Comparison of ENCODE assay signal across 21 mouse cellular contexts in genomic region chr14:97980879-97981278, GRCm38 (mm10).
DNase-seq lines count a peak whose midpoint lies in the region; ATAC-seq and TF ChIP-seq lines count a peak whose summit lies in the region.
"Had no signal": no experiment of that assay in that cellular context is flagged by ENCODE, and none has a peak within 500 bp of the region (broad histone marks: within the 10 kb centered on the region; RNA-seq: fewer than 3 reads in every experiment).

No protein-coding gene starts in this region.

- no peak overlapping the region for H3K4me3 ChIP-seq in intestine, embryonic 15.5 days (replicated peaks)
- no peak overlapping the region for H3K4me3 ChIP-seq in intestine, postnatal 0 days (ENCODE audit: low read depth, low read length)
- H3K4me3 ChIP-seq in midbrain, embryonic 11.5 days (ENCODE audit: low read depth, low read length) = no peak overlapping the region
- H3K4me3 ChIP-seq in midbrain, postnatal 0 days (ENCODE audit: low read depth, low read length) = no peak overlapping the region
- H3K4me3 ChIP-seq in cerebellum, adult 2 months (replicated peaks; ENCODE audit: insufficient read depth, low read depth, low read length) = no peak overlapping the region
- H3K4me3 ChIP-seq: gastrocnemius, adult 2 months; hindbrain, embryonic 15.5 days; limb, embryonic 12.5 days; liver, embryonic 12.5 days; midbrain, embryonic 12.5 days; neural tube, embryonic 13.5 days had no signal

- DNase-seq in midbrain, embryonic 11.5 days (ENCODE audit: low spot score, missing footprints) = peak; percentile 85
- no peak for DNase-seq in midbrain, postnatal 0 days (ENCODE audit: low spot score)
- peak; percentile 83 for DNase-seq in hindlimb bud, embryonic 11.5 days (ENCODE audit: extremely low spot score, low read depth, low spot score)
- DNase-seq in frontal cortex, postnatal 36 days (ENCODE audit: low spot score in 2 of 2) = no peak
- no peak for DNase-seq in cerebellum, adult 2 months
- DNase-seq: adrenal gland, postnatal 36 days; cerebellum, postnatal 14 days; gastrocnemius, adult 2 months; kidney, adult 8-10 months; lung, adult 18-20 months; lung, postnatal 10 days; retina, postnatal 1 day; right cerebral cortex, postnatal 25 days; spleen, adult 18-20 months had no signal

- H3K4me2 ChIP-seq in intestine, embryonic 15.5 days (replicated peaks) = no peak overlapping the region
- H3K4me2 ChIP-seq in intestine, postnatal 0 days (replicated peaks; ENCODE audit: low read depth) = no peak overlapping the region
- H3K4me2 ChIP-seq in midbrain, embryonic 11.5 days = no peak overlapping the region
- H3K4me2 ChIP-seq in midbrain, postnatal 0 days (ENCODE audit: low read depth, low read length, poor library complexity, severe bottlenecking) = no peak overlapping the region
- H3K4me2 ChIP-seq: hindbrain, embryonic 15.5 days; limb, embryonic 12.5 days; liver, embryonic 12.5 days; midbrain, embryonic 12.5 days; neural tube, embryonic 13.5 days had no signal

- H3K9me3 ChIP-seq in intestine, embryonic 15.5 days = no peaks in the 10 kb centered on the region
- H3K9me3 ChIP-seq in intestine, postnatal 0 days (ENCODE audit: control insufficient read depth) = no peaks in the 10 kb centered on the region
- no peaks in the 10 kb centered on the region for H3K9me3 ChIP-seq in midbrain, embryonic 11.5 days (ENCODE audit: control insufficient read depth, low read length)
- H3K9me3 ChIP-seq in midbrain, postnatal 0 days (ENCODE audit: low read length) = no peaks in the 10 kb centered on the region
- H3K9me3 ChIP-seq: hindbrain, embryonic 15.5 days; limb, embryonic 12.5 days; liver, embryonic 12.5 days; midbrain, embryonic 12.5 days; neural tube, embryonic 13.5 days had no signal

- no peaks in the 10 kb centered on the region for H3K36me3 ChIP-seq in intestine, embryonic 15.5 days
- no peaks in the 10 kb centered on the region for H3K36me3 ChIP-seq in intestine, postnatal 0 days (ENCODE audit: control insufficient read depth, insufficient read depth)
- H3K36me3 ChIP-seq in midbrain, embryonic 11.5 days (ENCODE audit: control insufficient read depth, insufficient read depth, low read length) = no peaks in the 10 kb centered on the region
- no peaks in the 10 kb centered on the region for H3K36me3 ChIP-seq in midbrain, postnatal 0 days (ENCODE audit: insufficient read depth, low read length)
- H3K36me3 ChIP-seq: hindbrain, embryonic 15.5 days; limb, embryonic 12.5 days; liver, embryonic 12.5 days; midbrain, embryonic 12.5 days; neural tube, embryonic 13.5 days had no signal

- no peaks in the 10 kb centered on the region for H3K27me3 ChIP-seq in intestine, embryonic 15.5 days (replicated peaks)
- no peaks in the 10 kb centered on the region for H3K27me3 ChIP-seq in intestine, postnatal 0 days (replicated peaks; ENCODE audit: control insufficient read depth, insufficient read depth, low read length)
- H3K27me3 ChIP-seq in midbrain, embryonic 11.5 days (ENCODE audit: control insufficient read depth, insufficient read depth, low read length) = no peaks in the 10 kb centered on the region
- H3K27me3 ChIP-seq in midbrain, postnatal 0 days (ENCODE audit: insufficient read depth, low read length) = no peaks in the 10 kb centered on the region
- H3K27me3 ChIP-seq in cerebellum, adult 2 months (ENCODE audit: control insufficient read depth, insufficient read depth, low read length) = no peaks in the 10 kb centered on the region
- H3K27me3 ChIP-seq: hindbrain, embryonic 15.5 days; limb, embryonic 12.5 days; liver, embryonic 12.5 days; midbrain, embryonic 12.5 days; neural tube, embryonic 13.5 days had no signal

- peak; percentile 41; the same call in 1 of the 2 replicates for ATAC-seq in intestine, embryonic 15.5 days
- no peak for ATAC-seq in intestine, postnatal 0 days
- no peak for ATAC-seq in midbrain, embryonic 11.5 days (ENCODE audit: low FRiP score)
- no peak for ATAC-seq in midbrain, postnatal 0 days (ENCODE audit: low FRiP score)
- ATAC-seq: liver, embryonic 12.5 days had no signal

- TF ChIP-seq POLR2A in cerebellum, adult 2 months (IDR thresholded peaks at IDR 0.05; ENCODE audit: borderline replicate concordance, insufficient read depth, low read length) = no peak

- no peaks in the 10 kb centered on the region for H3K4me1 ChIP-seq in intestine, embryonic 15.5 days (replicated peaks)
- no peaks in the 10 kb centered on the region for H3K4me1 ChIP-seq in intestine, postnatal 0 days (replicated peaks; ENCODE audit: control insufficient read depth, insufficient read depth, low read length)
- H3K4me1 ChIP-seq in midbrain, embryonic 11.5 days (ENCODE audit: control insufficient read depth, insufficient read depth, low read length) = peaks cover 6% of the 10 kb centered on the region; the same call in 1 of the 2 replicates
- H3K4me1 ChIP-seq in midbrain, postnatal 0 days (ENCODE audit: insufficient read depth, low read length) = no peaks in the 10 kb centered on the region
- no peaks in the 10 kb centered on the region for H3K4me1 ChIP-seq in cerebellum, adult 2 months (ENCODE audit: control insufficient read depth, insufficient read depth, low read length)
- H3K4me1 ChIP-seq: hindbrain, embryonic 15.5 days; liver, embryonic 12.5 days; midbrain, embryonic 12.5 days had no signal

- H3K27ac ChIP-seq in intestine, embryonic 15.5 days = no peak overlapping the region
- H3K27ac ChIP-seq in intestine, postnatal 0 days (ENCODE audit: low read depth, low read length) = no peak overlapping the region
- H3K27ac ChIP-seq in midbrain, embryonic 11.5 days (ENCODE audit: low read depth, low read length) = no peak overlapping the region
- no peak overlapping the region for H3K27ac ChIP-seq in midbrain, postnatal 0 days (ENCODE audit: low read depth, low read length)
- no peak overlapping the region for H3K27ac ChIP-seq in cerebellum, adult 2 months (ENCODE audit: insufficient read depth, low read length)
- H3K27ac ChIP-seq: gastrocnemius, adult 2 months; hindbrain, embryonic 15.5 days; limb, embryonic 12.5 days; liver, embryonic 12.5 days; midbrain, embryonic 12.5 days; neural tube, embryonic 13.5 days had no signal

- TF ChIP-seq CTCF in intestine, postnatal 0 days (IDR thresholded peaks at IDR 0.05; ENCODE audit: low read depth) = no peak
- no peak for TF ChIP-seq CTCF in midbrain, postnatal 0 days (IDR thresholded peaks at IDR 0.05)
- no peak for TF ChIP-seq CTCF in cerebellum, adult 2 months (IDR thresholded peaks at IDR 0.05; ENCODE audit: borderline replicate concordance, insufficient read depth, low read depth, low read length)

- WGBS in intestine, embryonic 15.5 days = 41% methylated on average over 4 of the region's 4 CpGs
- WGBS in intestine, postnatal 0 days = 30% methylated on average over 4 of the region's 4 CpGs
- 45% methylated on average over 4 of the region's 4 CpGs for whole genome bisulfite sequencing in midbrain, embryonic 11.5 days
- 45% methylated on average over 4 of the region's 4 CpGs for WGBS in midbrain, postnatal 0 days
- 83% methylated on average over 4 of the region's 4 CpGs for WGBS in cerebellum, adult 2 months

- no peak overlapping the region for H3K9ac ChIP-seq in intestine, embryonic 15.5 days
- no peak overlapping the region for H3K9ac ChIP-seq in intestine, postnatal 0 days (ENCODE audit: low read depth, low read length)
- no peak overlapping the region for H3K9ac ChIP-seq in midbrain, embryonic 11.5 days (ENCODE audit: low read length)
- no peak overlapping the region for H3K9ac ChIP-seq in midbrain, postnatal 0 days (replicated peaks; ENCODE audit: low read length, poor library complexity, severe bottlenecking)
- H3K9ac ChIP-seq: hindbrain, embryonic 15.5 days; limb, embryonic 12.5 days; liver, embryonic 12.5 days; midbrain, embryonic 12.5 days; neural tube, embryonic 13.5 days had no signal

Comparison
In these comparisons a context has a peak if more than half of its experiments do, and no peak if none do; other contexts are left out.
1. DNase-seq: peak in midbrain, embryonic 11.5 days (single experiment) and hindlimb bud, embryonic 11.5 days (single experiment); none in midbrain, postnatal 0 days (single experiment), frontal cortex, postnatal 36 days (0 of 2) and cerebellum, adult 2 months (0 of 2).